In genomic region chr16:64823890-64824289, GRCm38 (mm10) we compare ENCODE assay signal across 24 mouse cellular contexts. TPM values are rescaled to one million over a fixed set of nuclear protein-coding genes. Genes with fewer than 3 reads are reported as not detected.
DNase-seq lines count a peak whose midpoint lies in the region; ATAC-seq and TF ChIP-seq lines count a peak whose summit lies in the region.
"Had no signal": no experiment of that assay in that cellular context is flagged by ENCODE, and none has a peak within 500 bp of the region (broad histone marks: within the 10 kb centered on the region; RNA-seq: fewer than 3 reads in every experiment).

No protein-coding gene starts in this region.

- H3K9me3 ChIP-seq in CH12.LX (replicated peaks; ENCODE audit: low read length), result no peaks in the 10 kb centered on the region
- H3K9me3 ChIP-seq in midbrain, embryonic 14.5 days (ENCODE audit: control insufficient read depth, low read length), result no peaks in the 10 kb centered on the region
- H3K9me3 ChIP-seq: embryonic facial prominence, embryonic 12.5 days; embryonic facial prominence, embryonic 15.5 days; heart, embryonic 12.5 days; heart, embryonic 15.5 days; hindbrain, embryonic 10.5 days; hindbrain, embryonic 13.5 days had no signal

- no peaks in the 10 kb centered on the region for H3K79me2 ChIP-seq in CH12.LX (replicated peaks; ENCODE audit: control insufficient read depth, extremely low read depth, insufficient read depth, poor library complexity, severe bottlenecking)

- 94% methylated on average over 1 of the region's 1 CpGs for WGBS in midbrain, embryonic 14.5 days

- in situ Hi-C loops in CH12.LX (cut with MboI; ENCODE audit: low pct_ligation_motif_present, low pct_unique_long_range_greater_than_20kb, low sequenced_read_pairs), result no loop called here

- peaks cover 4 to 18% of the 10 kb centered on the region in 2 experiments for H3K4me1 ChIP-seq in CH12.LX (ENCODE audit: control insufficient read depth in 1 of 2, insufficient read depth in 2 of 2)
- no peaks in the 10 kb centered on the region for H3K4me1 ChIP-seq in midbrain, embryonic 14.5 days (ENCODE audit: control insufficient read depth, insufficient read depth, low read length)
- H3K4me1 ChIP-seq: embryonic facial prominence, embryonic 12.5 days; embryonic facial prominence, embryonic 15.5 days; heart, embryonic 12.5 days; heart, embryonic 15.5 days; hindbrain, embryonic 10.5 days; hindbrain, embryonic 13.5 days had no signal

- ATAC-seq in inflammation-experienced regulatory T-cells, adult 6 months, result peak; percentile 74
- ATAC-seq in midbrain, embryonic 14.5 days (ENCODE audit: low FRiP score, low TSS enrichment), result no peak
- ATAC-seq: forebrain, embryonic 14.5 days; hindbrain, embryonic 16.5 days; intestine, postnatal 0 days had no signal

- peaks cover 0 to 29% of the 10 kb centered on the region in 2 experiments for H3K36me3 ChIP-seq in CH12.LX (replicated peaks in 1 of 2; ENCODE audit: control insufficient read depth in 1 of 2, insufficient read depth in 1 of 2, low read length in 1 of 2)
- H3K36me3 ChIP-seq in midbrain, embryonic 14.5 days (ENCODE audit: control insufficient read depth, insufficient read depth, low read length), result no peaks in the 10 kb centered on the region
- H3K36me3 ChIP-seq: embryonic facial prominence, embryonic 12.5 days; embryonic facial prominence, embryonic 15.5 days; heart, embryonic 15.5 days had no signal

- dilution Hi-C loops in CH12.LX (cut with MboI; ENCODE audit: extremely low pct_ligation_motif_present, extremely low pct_unique_long_range_greater_than_20kb, low sequenced_read_pairs), result no loop called here

- H3K27ac ChIP-seq in CH12.LX (ENCODE audit: insufficient read depth, low read depth), result no peak overlapping the region
- no peak overlapping the region for H3K27ac ChIP-seq in midbrain, embryonic 14.5 days (replicated peaks; ENCODE audit: low read depth, low read length)
- H3K27ac ChIP-seq: embryonic facial prominence, embryonic 12.5 days; embryonic facial prominence, embryonic 15.5 days; heart, embryonic 15.5 days; hindbrain, embryonic 10.5 days; hindbrain, embryonic 13.5 days had no signal

- TF ChIP-seq RAD21 in CH12.LX (IDR thresholded peaks at IDR 0.05; ENCODE audit: low read depth, low read length), result no peak

- no peak for TF ChIP-seq POLR2A in CH12.LX (IDR thresholded peaks at IDR 0.05; ENCODE audit: low read depth, low read length)

- no peak for TF ChIP-seq CTCF in CH12.LX (conservative IDR thresholded peaks at IDR 0.05 in 1 of 2, IDR thresholded peaks at IDR 0.05 in 1 of 2; ENCODE audit: low read depth in 2 of 2, low read length in 2 of 2)

- no peak overlapping the region for H3K4me3 ChIP-seq in CH12.LX (replicated peaks in 1 of 3; ENCODE audit: low read depth in 2 of 3, low read length in 2 of 3, poor library complexity in 1 of 3)
- H3K4me3 ChIP-seq in midbrain, embryonic 14.5 days (replicated peaks; ENCODE audit: low read depth, low read length), result no peak overlapping the region
- H3K4me3 ChIP-seq: embryonic facial prominence, embryonic 12.5 days; embryonic facial prominence, embryonic 15.5 days; heart, embryonic 12.5 days; heart, embryonic 15.5 days; hindbrain, embryonic 10.5 days; hindbrain, embryonic 13.5 days had no signal

- no peak overlapping the region for H3K9ac ChIP-seq in CH12.LX (ENCODE audit: insufficient read depth, low read depth)
- H3K9ac ChIP-seq in midbrain, embryonic 14.5 days (replicated peaks; ENCODE audit: low read length), result no peak overlapping the region
- H3K9ac ChIP-seq: embryonic facial prominence, embryonic 12.5 days; embryonic facial prominence, embryonic 15.5 days; heart, embryonic 12.5 days; heart, embryonic 15.5 days; hindbrain, embryonic 13.5 days had no signal

- no peaks in the 10 kb centered on the region for H3K27me3 ChIP-seq in CH12.LX (replicated peaks)
- no peaks in the 10 kb centered on the region for H3K27me3 ChIP-seq in midbrain, embryonic 14.5 days (ENCODE audit: control insufficient read depth, insufficient read depth, low read length)
- H3K27me3 ChIP-seq: embryonic facial prominence, embryonic 12.5 days; embryonic facial prominence, embryonic 15.5 days; heart, embryonic 12.5 days; heart, embryonic 15.5 days; hindbrain, embryonic 13.5 days had no signal

- peak; percentile 27 for DNase-seq in CD4-positive helper T cell, adult 2 months (ENCODE audit: low read depth, low spot score)
- DNase-seq in CH12.LX (ENCODE audit: extremely low read depth), result no peak
- no peak for DNase-seq in midbrain, embryonic 14.5 days
- no peak for DNase-seq in spleen, adult 18-20 months
- no peak for DNase-seq in cerebellum, postnatal 4 days (ENCODE audit: low spot score in 2 of 2)
- DNase-seq: adrenal gland, postnatal 10 days; adrenal gland, postnatal 36 days; cerebellum, adult 18-20 months; cerebellum, adult 9-10 months; cerebellum, postnatal 14 days; gastrocnemius, postnatal 25 days; heart, adult 18-20 months; heart, postnatal 10 days; heart, postnatal 36 days had no signal

- no peak for TF ChIP-seq EP300 in CH12.LX (IDR thresholded peaks at IDR 0.05; ENCODE audit: low read length)

- H3K4me2 ChIP-seq in CH12.LX (ENCODE audit: insufficient read depth, low read depth, poor library complexity, severe bottlenecking), result no peak overlapping the region
- H3K4me2 ChIP-seq in midbrain, embryonic 14.5 days (ENCODE audit: low read length), result no peak overlapping the region
- H3K4me2 ChIP-seq: embryonic facial prominence, embryonic 12.5 days; embryonic facial prominence, embryonic 15.5 days; heart, embryonic 12.5 days; heart, embryonic 15.5 days; hindbrain, embryonic 13.5 days had no signal

TF ChIP-seq in CH12.LX, 34 proteins besides CTCF, POLR2A, EP300 and RAD21:
- no peak for TF ChIP-seq TBP (conservative IDR thresholded peaks at IDR 0.05; ENCODE audit: low read depth, low read length)
- no peak for TF ChIP-seq MYC (IDR thresholded peaks at IDR 0.05; ENCODE audit: low read depth, low read length)
- TF ChIP-seq UBTF (IDR thresholded peaks at IDR 0.05; ENCODE audit: low read depth, low read length), result no peak
- TF ChIP-seq MAZ (IDR thresholded peaks at IDR 0.05; ENCODE audit: low read depth, low read length), result no peak
- TF ChIP-seq RCOR1 (conservative IDR thresholded peaks at IDR 0.05; ENCODE audit: low read depth, low read length), result no peak
- TF ChIP-seq GABPA (IDR thresholded peaks at IDR 0.05; ENCODE audit: insufficient replicate concordance, low read depth, low read length), result no peak
- TF ChIP-seq ZNF384 (IDR thresholded peaks at IDR 0.05; ENCODE audit: low read depth, low read length), result no peak
- TF ChIP-seq JUN (IDR thresholded peaks at IDR 0.05; ENCODE audit: insufficient read depth, low read depth, low read length), result peak; percentile 23; the same call in 1 of the 2 replicates
- no peak for TF ChIP-seq ZKSCAN1 (IDR thresholded peaks at IDR 0.05; ENCODE audit: borderline replicate concordance, low read depth, low read length)
- no peak for TF ChIP-seq USF1 (IDR thresholded peaks at IDR 0.05; ENCODE audit: low read depth, low read length)
- TF ChIP-seq JUND (conservative IDR thresholded peaks at IDR 0.05; ENCODE audit: low read depth, low read length), result 0 out of 2 replicates have a peak, but pooled peaks have one; percentile 50
- no peak for TF ChIP-seq CHD2 (IDR thresholded peaks at IDR 0.05; ENCODE audit: low read length)
- no peak for TF ChIP-seq PAX5 (IDR thresholded peaks at IDR 0.05; ENCODE audit: low read length)

RNA-seq across cellular contexts. Expression of gene Zfp654, which starts 27.6 kb away (rescaled TPM):
- total RNA-seq in CH12.LX (2012; rRNA removed) (5.2 and 7.1 TPM in 2 replicates), CH12.LX (2014; rRNA removed) (22.6 and 24.7 TPM in 2 replicates)
- 5.1 and 6.5 TPM in 2 replicates for polyA plus RNA-seq in CH12.LX (2012; ENCODE audit: insufficient read length, low read depth)
- polyA plus RNA-seq in inflammation-experienced regulatory T-cells, adult 6 months (2017; shearing (Covaris generic)), result 10 to 100 TPM in 1 of 3 experiments, 1 to 10 TPM in 2; 9.0 to 10.3 (median 9.5) TPM
- polyA plus RNA-seq in midbrain, embryonic 14.5 days (2014; fragmentation: Nextera tagmentation; extraction: Ambion mirVana), result 8.6 and 10.8 TPM in 2 replicates

RNA-seq across cellular contexts. Expression of gene Cggbp1, which starts 27.9 kb away (rescaled TPM):
- total RNA-seq in CH12.LX (2012; rRNA removed) (38.5 and 42.1 TPM in 2 replicates), CH12.LX (2014; rRNA removed) (71.1 and 88.5 TPM in 2 replicates)
- 82.6 and 86.5 TPM in 2 replicates for polyA plus RNA-seq in CH12.LX (2012; ENCODE audit: insufficient read length, low read depth)
- 10 to 100 TPM; 33.5 to 79.9 (median 39.7) TPM for polyA plus RNA-seq in inflammation-experienced regulatory T-cells, adult 6 months (2017; shearing (Covaris generic))
- polyA plus RNA-seq in midbrain, embryonic 14.5 days (2014; fragmentation: Nextera tagmentation; extraction: Ambion mirVana), result 80.6 and 106 TPM in 2 replicates

RNA-seq across cellular contexts. Expression of gene 4930453N24Rik, which starts 52.9 kb away (rescaled TPM):
- total RNA-seq in CH12.LX (2012; rRNA removed) (26.6 and 38.9 TPM in 2 replicates), CH12.LX (2014; rRNA removed) (62.0 and 68.6 TPM in 2 replicates)
- 40.7 and 48.4 TPM in 2 replicates for polyA plus RNA-seq in CH12.LX (2012; ENCODE audit: insufficient read length, low read depth)
- polyA plus RNA-seq in inflammation-experienced regulatory T-cells, adult 6 months (2017; shearing (Covaris generic)), result 10 to 100 TPM; 14.2 to 26.6 (median 19.4) TPM
- polyA plus RNA-seq in midbrain, embryonic 14.5 days (2014; fragmentation: Nextera tagmentation; extraction: Ambion mirVana), result 24.6 and 27.9 TPM in 2 replicates
